15 mouse cellular contexts compared by ENCODE assay signal in genomic region chr8:84769324-84769723, GRCm38 (mm10). TPM values are rescaled to one million over a fixed set of nuclear protein-coding genes. Genes with fewer than 3 reads are reported as not detected.
DNase-seq lines count a peak whose midpoint lies in the region; ATAC-seq and TF ChIP-seq lines count a peak whose summit lies in the region.
"Had no signal": no experiment of that assay in that cellular context is flagged by ENCODE, and none has a peak within 500 bp of the region (broad histone marks: within the 10 kb centered on the region; RNA-seq: fewer than 3 reads in every experiment).

No protein-coding gene starts in this region.

- peaks cover 27% of the 10 kb centered on the region for H3K27me3 ChIP-seq in midbrain, embryonic 14.5 days (ENCODE audit: control insufficient read depth, insufficient read depth, low read length)
- peaks cover 100% of the 10 kb centered on the region for H3K27me3 ChIP-seq in midbrain, embryonic 10.5 days (ENCODE audit: low read depth, poor library complexity, severe bottlenecking)
- H3K27me3 ChIP-seq in forebrain, embryonic 14.5 days (replicated peaks; ENCODE audit: control insufficient read depth, insufficient read depth, low read length), result no peaks in the 10 kb centered on the region

- DNase-seq in gastrocnemius, adult 2 months, result peak; percentile 84
- DNase-seq in gastrocnemius, postnatal 10 days, result no peak
- no peak for DNase-seq in midbrain, embryonic 14.5 days
- DNase-seq in midbrain, embryonic 10.5 days (ENCODE audit: low spot score), result no peak
- DNase-seq in forebrain, embryonic 14.5 days (ENCODE audit: low spot score), result no peak
- DNase-seq in adipocyte (ENCODE audit: low spot score), result no peak
- no peak for DNase-seq in testis, postnatal 10 days (ENCODE audit: low spot score)
- DNase-seq: adrenal gland, postnatal 36 days; B cell, adult 2 months; kidney, postnatal 25 days; liver; thymus, postnatal 36 days had no signal

- 0 out of 2 replicates have a peak overlapping the region, but pooled peaks have one; percentile 1 for H3K4me2 ChIP-seq in midbrain, embryonic 14.5 days (ENCODE audit: low read length)
- peak overlapping the region; percentile 56 for H3K4me2 ChIP-seq in forebrain, embryonic 14.5 days (ENCODE audit: low read length)
- H3K4me2 ChIP-seq: heart, embryonic 15.5 days had no signal

- intact Hi-C loops in gastrocnemius, adult 2 months (cut with DNase I), result no loop called here

- peak overlapping the region; percentile 96 for H3K27ac ChIP-seq in gastrocnemius, adult 2 months
- H3K27ac ChIP-seq in midbrain, embryonic 14.5 days (replicated peaks; ENCODE audit: low read depth, low read length), result no peak overlapping the region
- H3K27ac ChIP-seq in midbrain, embryonic 10.5 days (replicated peaks), result no peak overlapping the region
- H3K27ac ChIP-seq in forebrain, embryonic 14.5 days (ENCODE audit: low read depth, low read length), result peak overlapping the region; percentile 48
- H3K27ac ChIP-seq in olfactory bulb, adult 2 months (ENCODE audit: insufficient read depth, low read depth, low read length), result no peak overlapping the region; the same call in 1 of the 2 replicates
- H3K27ac ChIP-seq: heart, embryonic 15.5 days had no signal

- ATAC-seq in midbrain, embryonic 14.5 days (ENCODE audit: low FRiP score, low TSS enrichment), result no peak
- no peak for ATAC-seq in forebrain, embryonic 14.5 days

- no peaks in the 10 kb centered on the region; the same call in 1 of the 2 replicates for H3K36me3 ChIP-seq in midbrain, embryonic 14.5 days (ENCODE audit: control insufficient read depth, insufficient read depth, low read length)
- H3K36me3 ChIP-seq in midbrain, embryonic 10.5 days, result no peaks in the 10 kb centered on the region
- H3K36me3 ChIP-seq in forebrain, embryonic 14.5 days (ENCODE audit: control insufficient read depth, insufficient read depth, low read length), result peaks cover 29% of the 10 kb centered on the region
- H3K36me3 ChIP-seq: heart, embryonic 15.5 days had no signal

- no peak for TF ChIP-seq CTCF in gastrocnemius, adult 2 months (IDR thresholded peaks at IDR 0.05)
- TF ChIP-seq CTCF in olfactory bulb, adult 2 months (IDR thresholded peaks at IDR 0.05; ENCODE audit: insufficient read depth, low read depth, low read length), result no peak

- H3K9me3 ChIP-seq in midbrain, embryonic 14.5 days (ENCODE audit: control insufficient read depth, low read length), result no peaks in the 10 kb centered on the region
- no peaks in the 10 kb centered on the region for H3K9me3 ChIP-seq in midbrain, embryonic 10.5 days (replicated peaks)
- no peaks in the 10 kb centered on the region for H3K9me3 ChIP-seq in forebrain, embryonic 14.5 days (replicated peaks; ENCODE audit: control insufficient read depth, low read length)
- H3K9me3 ChIP-seq: heart, embryonic 15.5 days; megakaryocyte, embryonic 14.5 days had no signal

- 86% methylated on average over 8 of the region's 8 CpGs for WGBS in midbrain, embryonic 14.5 days
- 85% methylated on average over 8 of the region's 8 CpGs for WGBS in midbrain, embryonic 10.5 days
- WGBS in forebrain, embryonic 14.5 days, result 63% methylated on average over 8 of the region's 8 CpGs
- 71% methylated on average over 8 of the region's 8 CpGs for WGBS in olfactory bulb, adult 2 months

- H3K4me3 ChIP-seq in gastrocnemius, adult 2 months, result peak overlapping the region; percentile 61
- H3K4me3 ChIP-seq in midbrain, embryonic 14.5 days (replicated peaks; ENCODE audit: low read depth, low read length), result no peak overlapping the region
- H3K4me3 ChIP-seq in midbrain, embryonic 10.5 days, result no peak overlapping the region
- peak overlapping the region; percentile 38 for H3K4me3 ChIP-seq in forebrain, embryonic 14.5 days (ENCODE audit: low read depth, low read length)
- peak overlapping the region; percentile 18 for H3K4me3 ChIP-seq in olfactory bulb, adult 2 months (ENCODE audit: insufficient read depth, low read depth, low read length)
- H3K4me3 ChIP-seq: heart, embryonic 15.5 days; megakaryocyte, embryonic 14.5 days had no signal

- H3K4me1 ChIP-seq in midbrain, embryonic 14.5 days (ENCODE audit: control insufficient read depth, insufficient read depth, low read length), result peaks cover 15% of the 10 kb centered on the region
- H3K4me1 ChIP-seq in midbrain, embryonic 10.5 days, result peaks cover 40% of the 10 kb centered on the region
- H3K4me1 ChIP-seq in forebrain, embryonic 14.5 days (ENCODE audit: control insufficient read depth, insufficient read depth, low read length), result peaks cover 29% of the 10 kb centered on the region
- peaks cover 38% of the 10 kb centered on the region for H3K4me1 ChIP-seq in olfactory bulb, adult 2 months (ENCODE audit: control insufficient read depth, insufficient read depth, low read length)

- no peak for TF ChIP-seq POLR2A in olfactory bulb, adult 2 months (IDR thresholded peaks at IDR 0.05; ENCODE audit: insufficient read depth, low read depth, low read length)

- H3K9ac ChIP-seq in midbrain, embryonic 14.5 days (replicated peaks; ENCODE audit: low read length), result no peak overlapping the region
- peak overlapping the region; percentile 77 for H3K9ac ChIP-seq in forebrain, embryonic 14.5 days (ENCODE audit: low read length)
- H3K9ac ChIP-seq: heart, embryonic 15.5 days had no signal

RNA-seq across cellular contexts. Expression of gene Nfix, which starts 30.8 kb away (rescaled TPM):
- 100 to 1,000 TPM; 465 to 558 TPM for total RNA-seq in gastrocnemius, adult 2 months (2021)
- 100 to 1,000 TPM; 598 to 734 TPM for total RNA-seq in gastrocnemius, postnatal 10 days (2021)
- 45.9 and 49.8 TPM in 2 replicates for polyA plus RNA-seq in midbrain, embryonic 14.5 days (2014; fragmentation: Nextera tagmentation; extraction: Ambion mirVana)
- polyA plus RNA-seq in midbrain, embryonic 10.5 days (2016; fragmentation: Nextera tagmentation; extraction: Ambion mirVana), result 0.49 and 1.2 TPM in 2 replicates
- 237 and 318 TPM in 2 replicates for polyA plus RNA-seq in forebrain, embryonic 14.5 days (2014; fragmentation: Nextera tagmentation; extraction: Ambion mirVana)
- polyA plus RNA-seq in olfactory bulb, adult 2 months (2012; ENCODE audit: insufficient read depth, insufficient read length, low replicate concordance, missing spikeins), result not detected in 2 replicates

RNA-seq across cellular contexts. Expression of gene G430095P16Rik, which starts 46.5 kb away (rescaled TPM):
- total RNA-seq in gastrocnemius, adult 2 months (2021), result under 1 TPM; 0.36 to 0.78 TPM
- 1 to 10 TPM; 2.2 to 2.8 TPM for total RNA-seq in gastrocnemius, postnatal 10 days (2021)
- 0.67 and 0.91 TPM in 2 replicates for polyA plus RNA-seq in midbrain, embryonic 14.5 days (2014; fragmentation: Nextera tagmentation; extraction: Ambion mirVana)
- polyA plus RNA-seq in midbrain, embryonic 10.5 days (2016; fragmentation: Nextera tagmentation; extraction: Ambion mirVana), result 1.1 and 1.4 TPM in 2 replicates
- polyA plus RNA-seq in forebrain, embryonic 14.5 days (2014; fragmentation: Nextera tagmentation; extraction: Ambion mirVana), result 1.5 and 1.7 TPM in 2 replicates
- polyA plus RNA-seq in olfactory bulb, adult 2 months (2012; ENCODE audit: insufficient read depth, insufficient read length, low replicate concordance, missing spikeins), result not detected in 2 replicates

RNA-seq across cellular contexts. Expression of gene Dand5, which starts 53.3 kb away (rescaled TPM):
- total RNA-seq in gastrocnemius, adult 2 months (2021), result 10 to 100 TPM; 10.2 to 14.3 TPM
- 1 to 10 TPM; 5.8 to 7.3 TPM for total RNA-seq in gastrocnemius, postnatal 10 days (2021)
- polyA plus RNA-seq in midbrain, embryonic 14.5 days (2014; fragmentation: Nextera tagmentation; extraction: Ambion mirVana), result 9.9 and 12.7 TPM in 2 replicates
- polyA plus RNA-seq in midbrain, embryonic 10.5 days (2016; fragmentation: Nextera tagmentation; extraction: Ambion mirVana), result 2.9 and 5.3 TPM in 2 replicates
- 8.6 and 9.4 TPM in 2 replicates for polyA plus RNA-seq in forebrain, embryonic 14.5 days (2014; fragmentation: Nextera tagmentation; extraction: Ambion mirVana)
- not detected in 2 replicates for polyA plus RNA-seq in olfactory bulb, adult 2 months (2012; ENCODE audit: insufficient read depth, insufficient read length, low replicate concordance, missing spikeins)

Comparison
In these comparisons a context has a peak if more than half of its experiments do, and no peak if none do; other contexts are left out.
1. RNA of gene Nfix, which starts 30.8 kb away (polyA plus RNA-seq): 237 to 318 TPM in forebrain, embryonic 14.5 days, not detected in olfactory bulb, adult 2 months and 45.9 to 49.8 TPM in midbrain, embryonic 14.5 days; 0.49 to 1.2 TPM in midbrain, embryonic 10.5 days; every median in the first group is over 10 times any median in the second.
2. H3K27ac ChIP-seq: peak in gastrocnemius, adult 2 months (single experiment) and forebrain, embryonic 14.5 days (single experiment); none in midbrain, embryonic 14.5 days (single experiment), midbrain, embryonic 10.5 days (single experiment) and olfactory bulb, adult 2 months (single experiment).
3. H3K4me3 ChIP-seq: peak in gastrocnemius, adult 2 months (single experiment), forebrain, embryonic 14.5 days (single experiment) and olfactory bulb, adult 2 months (single experiment); none in midbrain, embryonic 14.5 days (single experiment) and midbrain, embryonic 10.5 days (single experiment).